In the genomic region with DNA sequence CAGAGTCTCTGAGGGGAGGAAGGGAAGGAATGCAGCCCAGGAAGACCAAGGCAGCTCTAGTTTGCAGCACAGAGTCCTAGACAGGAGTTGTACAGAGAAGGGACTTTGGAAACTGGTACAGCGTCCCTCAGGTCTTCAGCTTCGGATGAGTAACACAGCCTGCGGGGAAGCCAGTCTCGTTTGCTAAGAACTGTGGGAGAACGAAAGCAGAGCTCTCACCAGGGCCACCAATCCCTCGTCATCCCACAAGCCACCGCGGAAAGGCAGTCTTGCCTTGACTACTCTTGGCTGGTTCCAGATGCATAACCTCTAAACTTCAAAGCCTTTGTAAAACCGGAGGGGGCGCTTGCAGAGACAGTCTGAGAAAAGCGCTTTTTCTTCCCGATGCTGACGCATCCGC, we compare ENCODE assay signal across 8 mouse cellular contexts. TPM values are rescaled to one million over a fixed set of nuclear protein-coding genes. Genes with fewer than 3 reads are reported as not detected.
DNase-seq lines count a peak whose midpoint lies in the region; ATAC-seq and TF ChIP-seq lines count a peak whose summit lies in the region.

No protein-coding gene starts in this region.

- H3K4me3 ChIP-seq in left cerebral cortex, adult 2 months = peak overlapping the region; percentile 28
- peak overlapping the region; percentile 44 for H3K4me3 ChIP-seq in limb, embryonic 10.5 days
- peak overlapping the region; percentile 10 for H3K4me3 ChIP-seq in midbrain, embryonic 13.5 days (replicated peaks)

- WGBS in limb, embryonic 10.5 days = 2% methylated on average over 14 of the region's 14 CpGs
- 2% methylated on average over 14 of the region's 14 CpGs for WGBS in midbrain, embryonic 13.5 days

- peak overlapping the region; percentile 43 for H3K4me2 ChIP-seq in midbrain, embryonic 13.5 days (replicated peaks)

- no peak for TF ChIP-seq POLR2A in brain, embryonic 14.5 days (IDR thresholded peaks at IDR 0.05; ENCODE audit: borderline replicate concordance, extremely low read depth, insufficient read depth, insufficient read length, poor library complexity, severe bottlenecking)

- H3K27ac ChIP-seq in left cerebral cortex, adult 2 months = no peak overlapping the region
- H3K27ac ChIP-seq in limb, embryonic 10.5 days = peak overlapping the region; percentile 72
- H3K27ac ChIP-seq in midbrain, embryonic 13.5 days = no peak overlapping the region

- peak in 1 of 2 experiments; percentile 39 for DNase-seq in left cerebral cortex, adult 2 months (ENCODE audit: extremely low spot score in 1 of 2, low spot score in 2 of 2)
- DNase-seq in left cerebral cortex, adult 9 months (ENCODE audit: low spot score in 2 of 2) = no peak
- peak; percentile 56 for DNase-seq in brain, embryonic 14.5 days (ENCODE audit: low read depth)
- peak; percentile 27 for DNase-seq in heart, postnatal 4 days
- peak; percentile 62 for DNase-seq in limb, embryonic 10.5 days (ENCODE audit: low spot score)
- DNase-seq in spleen, adult 18-20 months = no peak
- no peak for DNase-seq in layer of hippocampus, adult 9-11 months

- no peaks in the 10 kb centered on the region for H3K9me3 ChIP-seq in limb, embryonic 10.5 days (replicated peaks)
- no peaks in the 10 kb centered on the region for H3K9me3 ChIP-seq in midbrain, embryonic 13.5 days

- H3K36me3 ChIP-seq in limb, embryonic 10.5 days = no peaks in the 10 kb centered on the region
- no peaks in the 10 kb centered on the region for H3K36me3 ChIP-seq in midbrain, embryonic 13.5 days

- peaks cover 18% of the 10 kb centered on the region for H3K4me1 ChIP-seq in limb, embryonic 10.5 days
- H3K4me1 ChIP-seq in midbrain, embryonic 13.5 days (replicated peaks) = no peaks in the 10 kb centered on the region; the same call in 1 of the 2 replicates

- H3K27me3 ChIP-seq in limb, embryonic 10.5 days (ENCODE audit: low read depth, poor library complexity, severe bottlenecking) = peaks cover 12% of the 10 kb centered on the region; the same call in 1 of the 2 replicates
- H3K27me3 ChIP-seq in midbrain, embryonic 13.5 days = peaks cover 20% of the 10 kb centered on the region

- no peak overlapping the region for H3K9ac ChIP-seq in midbrain, embryonic 13.5 days (replicated peaks)

- intact Hi-C loops in left cerebral cortex, adult 2 months (cut with DNase I) = no loop called here

- peak; percentile 26 for TF ChIP-seq CTCF in left cerebral cortex, adult 2 months (IDR thresholded peaks at IDR 0.05)
- no peak for TF ChIP-seq CTCF in brain, embryonic 14.5 days (IDR thresholded peaks at IDR 0.05; ENCODE audit: borderline replicate concordance, extremely low read depth, insufficient read depth, insufficient read length)

- no peak for ATAC-seq in midbrain, embryonic 13.5 days

RNA-seq across cellular contexts. Expression of a gene that starts 18.6 kb away (rescaled TPM):
- total RNA-seq in left cerebral cortex, adult 2 months (2021) = 1 to 10 TPM; 5.5 to 5.9 TPM
- 11.2 and 12.0 TPM in 2 replicates for polyA plus RNA-seq in brain, embryonic 14.5 days (2012; rRNA removed)
- 10 to 100 TPM; 37.9 to 42.0 TPM for total RNA-seq in heart, postnatal 4 days (2021)
- polyA plus RNA-seq in limb, embryonic 10.5 days (2016; fragmentation: Nextera tagmentation; extraction: Ambion mirVana) = 29.8 and 36.8 TPM in 2 replicates
- 9.7 and 10.7 TPM in 2 replicates for polyA plus RNA-seq in midbrain, embryonic 13.5 days (2015; fragmentation: Nextera tagmentation; extraction: Ambion mirVana)

RNA-seq across cellular contexts. Expression of a gene that starts 23.3 kb away (rescaled TPM):
- 10 to 100 TPM; 49.3 to 55.0 TPM for total RNA-seq in left cerebral cortex, adult 2 months (2021)
- polyA plus RNA-seq in brain, embryonic 14.5 days (2012; rRNA removed) = 59.4 and 60.3 TPM in 2 replicates
- total RNA-seq in heart, postnatal 4 days (2021) = under 1 TPM in 1 of 2 experiments, not detected in 1; 0.26 TPM
- 13.2 and 18.4 TPM in 2 replicates for polyA plus RNA-seq in limb, embryonic 10.5 days (2016; fragmentation: Nextera tagmentation; extraction: Ambion mirVana)
- 21.8 and 22.5 TPM in 2 replicates for polyA plus RNA-seq in midbrain, embryonic 13.5 days (2015; fragmentation: Nextera tagmentation; extraction: Ambion mirVana)

RNA-seq across cellular contexts. Expression of a gene that starts 29.1 kb away (rescaled TPM):
- total RNA-seq in left cerebral cortex, adult 2 months (2021) = 10 to 100 TPM; 36.0 to 38.6 TPM
- polyA plus RNA-seq in brain, embryonic 14.5 days (2012; rRNA removed) = 41.4 and 71.8 TPM in 2 replicates
- 10 to 100 TPM; 24.9 to 28.0 TPM for total RNA-seq in heart, postnatal 4 days (2021)
- 33.2 and 41.3 TPM in 2 replicates for polyA plus RNA-seq in limb, embryonic 10.5 days (2016; fragmentation: Nextera tagmentation; extraction: Ambion mirVana)
- polyA plus RNA-seq in midbrain, embryonic 13.5 days (2015; fragmentation: Nextera tagmentation; extraction: Ambion mirVana) = 31.8 and 37.5 TPM in 2 replicates

RNA-seq across cellular contexts. Expression of a gene that starts 38.3 kb away (rescaled TPM):
- total RNA-seq in left cerebral cortex, adult 2 months (2021) = under 1 TPM in 1 of 2 experiments, not detected in 1; 0.21 TPM
- 12.6 and 22.9 TPM in 2 replicates for polyA plus RNA-seq in brain, embryonic 14.5 days (2012; rRNA removed)
- 1 to 10 TPM; 3.1 to 3.7 TPM for total RNA-seq in heart, postnatal 4 days (2021)
- 47.4 and 53.4 TPM in 2 replicates for polyA plus RNA-seq in limb, embryonic 10.5 days (2016; fragmentation: Nextera tagmentation; extraction: Ambion mirVana)
- 8.8 and 11.4 TPM in 2 replicates for polyA plus RNA-seq in midbrain, embryonic 13.5 days (2015; fragmentation: Nextera tagmentation; extraction: Ambion mirVana)

RNA-seq across cellular contexts. Expression of a gene that starts 40.3 kb away (rescaled TPM):
- 10 to 100 TPM; 50.9 to 53.1 TPM for total RNA-seq in left cerebral cortex, adult 2 months (2021)
- 145 and 269 TPM in 2 replicates for polyA plus RNA-seq in brain, embryonic 14.5 days (2012; rRNA removed)
- 10 to 100 TPM; 51.6 to 61.0 TPM for total RNA-seq in heart, postnatal 4 days (2021)
- polyA plus RNA-seq in limb, embryonic 10.5 days (2016; fragmentation: Nextera tagmentation; extraction: Ambion mirVana) = 82.5 and 84.0 TPM in 2 replicates
- polyA plus RNA-seq in midbrain, embryonic 13.5 days (2015; fragmentation: Nextera tagmentation; extraction: Ambion mirVana) = 74.6 and 75.9 TPM in 2 replicates

Comparison
In these comparisons a context has a peak if more than half of its experiments do, and no peak if none do; other contexts are left out.
1. DNase-seq: peak in brain, embryonic 14.5 days (single experiment), heart, postnatal 4 days (single experiment) and limb, embryonic 10.5 days (single experiment); none in left cerebral cortex, adult 9 months (0 of 2), spleen, adult 18-20 months (0 of 2) and layer of hippocampus, adult 9-11 months (single experiment).
2. Peak in every context shown above with its lines, with median percentiles within 50 percentile points of each other: H3K4me3 ChIP-seq.